Mouse (Mus musculus) large intestine, adult 2 months (tissue): Measurements from ENCODE around the gene Pml. TPM values are rescaled to one million over a fixed set of nuclear protein-coding genes. Genes with fewer than 3 reads are reported as not detected.
"Not testable (repeated sequence)": the region's sequence is repeated elsewhere in the genome, so short reads cannot be mapped to it uniquely, and the experiment has no call there.

ENCODE experiments used
- DNase-seq: peaks from one replicate; pipeline ENCODE4 v3.0.0-alpha.2; 2012; ENCODE audit warnings: low read depth, low spot score
- WGBS: fragments of 180-500 bp; shearing (Covaris S2); methylation state at CpG from one replicate; pipeline ENCODE4 v1.1.7; 2018; 5-methylcytosine and 5-hydroxymethylcytosine counted together
- polyA plus RNA-seq: library from polyadenylated mRNA; depleted of rRNA; stranded (reverse); fragments of >200 nt; gene quantifications from 2 replicates; pipeline ENCODE4 v1.2.3, GENCODE M21; 2012

Gene Pml
- polyA plus RNA-seq, 1 experiment = 35.1 TPM

GRCm38 (mm10) chr9:58272855-58273254 lies 23.3 kb upstream of the Pml start:
- WGBS = 74% methylated on average over 9 of the region's 9 CpGs
- no peak for DNase-seq

GRCm38 (mm10) chr9:58272068-58272541 lies 22.5 kb upstream of the Pml start:
- WGBS = 95% methylated on average over 2 of the region's 2 CpGs
- DNase-seq = no peak

- DNase-seq = not testable (repeated sequence)
- WGBS = 86% methylated on average over 9 of the region's 9 CpGs
Measured at GRCm38 (mm10) chr9:58271551-58271950, 22.0 kb upstream of the Pml start.

DNA sequence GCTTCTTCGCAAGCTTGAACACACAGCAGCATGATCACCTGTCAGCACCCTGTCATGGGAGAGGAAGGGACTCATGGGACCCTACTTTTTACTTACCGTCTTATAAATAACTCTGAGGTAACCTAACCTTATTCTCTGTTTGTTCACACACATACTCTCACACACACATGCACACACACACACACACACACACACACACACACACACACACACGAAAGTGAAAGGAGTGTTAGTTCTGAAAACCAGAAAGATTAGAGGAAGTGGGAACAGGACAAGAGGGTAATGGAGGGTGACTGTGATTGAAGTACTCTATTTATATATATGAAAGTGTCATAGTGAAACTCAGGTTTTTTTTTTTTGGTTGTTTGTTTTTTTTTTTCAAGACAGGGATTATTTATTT lies 21.5 kb upstream of the Pml start:
- WGBS = 76% methylated on average over 3 of the region's 3 CpGs
- no peak for DNase-seq

- DNase-seq = no peak
- 49% methylated on average over 3 of the region's 3 CpGs for WGBS
Measured at GRCm38 (mm10) chr9:58270081-58270480, 20.5 kb upstream of the Pml start.

- DNase-seq = no peak
- 46% methylated on average over 12 of the region's 12 CpGs for WGBS
Measured at GRCm38 (mm10) chr9:58268384-58269313, 19.1 kb upstream of the Pml start.

GRCm38 (mm10) chr9:58267046-58267445 lies 17.5 kb upstream of the Pml start:
- 63% methylated on average over 3 of the region's 3 CpGs for WGBS
- DNase-seq = no peak

- 43% methylated on average over 4 of the region's 4 CpGs for WGBS
- DNase-seq = no peak
Measured at GRCm38 (mm10) chr9:58266571-58267011, 17.0 kb upstream of the Pml start.

GRCm38 (mm10) chr9:58265368-58265767 lies 15.8 kb upstream of the Pml start:
- DNase-seq = no peak
- WGBS = 61% methylated on average over 3 of the region's 3 CpGs

DNA sequence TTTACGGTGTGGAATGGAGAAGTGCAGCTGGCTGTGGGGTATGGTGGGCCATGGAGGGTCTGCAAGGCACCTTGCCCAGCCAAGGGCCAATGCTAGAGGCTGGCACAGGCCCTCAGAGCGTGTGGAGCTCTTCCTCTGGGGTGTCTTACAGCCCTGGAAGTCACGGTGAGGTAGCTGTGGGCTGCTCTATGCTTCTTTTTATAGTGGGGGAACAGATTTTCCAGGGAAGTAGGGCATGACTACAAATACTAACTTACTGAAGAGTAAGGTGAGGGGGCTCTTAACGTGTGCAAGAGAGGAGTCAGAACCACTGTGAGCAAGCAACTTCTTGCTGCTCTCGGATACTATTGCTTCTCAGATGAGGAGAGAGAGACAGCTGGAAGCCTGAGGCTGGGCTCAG lies 12.9 kb upstream of the Pml start:
- no peak for DNase-seq
- 95% methylated on average over 5 of the region's 5 CpGs for WGBS

DNA sequence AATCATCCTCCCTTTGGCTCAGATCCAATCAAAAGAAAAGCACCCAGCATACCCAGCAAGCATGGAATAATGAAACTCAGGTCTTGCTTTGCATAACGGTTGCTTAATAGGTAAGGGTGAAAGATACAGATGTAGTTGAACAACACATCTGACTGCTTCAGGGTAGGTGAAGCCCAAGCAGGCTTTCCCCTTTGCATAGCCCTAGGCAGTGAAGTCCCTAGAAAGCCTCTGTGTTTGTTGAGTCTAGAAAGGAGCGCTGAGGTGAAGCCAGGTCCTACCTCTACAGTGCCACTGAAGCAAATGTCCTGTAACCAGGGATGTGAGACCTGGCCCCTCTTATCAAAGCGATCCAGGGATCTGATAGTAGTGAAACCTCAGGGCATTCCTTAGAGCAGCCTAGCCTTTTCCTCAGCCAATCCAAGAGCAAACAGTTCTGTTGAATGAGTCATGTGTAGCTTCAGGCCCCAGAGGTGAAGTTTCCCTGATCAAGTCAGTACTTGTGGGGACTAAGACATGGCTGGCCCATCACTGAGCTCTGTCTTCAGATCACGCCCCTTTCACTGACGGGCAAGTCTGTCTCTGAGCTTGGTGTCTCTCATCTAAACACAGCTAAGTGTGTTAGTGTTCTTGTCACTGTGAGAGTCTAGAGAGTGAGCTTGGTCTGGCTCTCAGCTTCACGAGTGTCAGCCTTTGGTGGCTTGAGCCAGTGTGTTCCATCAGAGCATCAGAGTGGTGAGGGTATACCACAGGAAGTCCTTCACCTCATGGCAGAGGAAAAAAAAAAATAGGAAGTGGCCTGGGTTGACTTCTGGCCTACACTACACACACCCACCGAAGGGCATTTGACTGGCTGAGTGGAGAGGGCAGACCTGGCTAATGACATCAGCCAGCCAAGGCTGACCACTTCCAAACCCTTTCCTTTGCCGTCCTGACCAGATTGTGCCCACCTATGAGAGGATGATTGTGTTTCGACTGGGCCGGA lies 6.4 kb upstream of the Pml start:
- no peak for DNase-seq
- WGBS = 84% methylated on average over 10 of the region's 10 CpGs

DNA sequence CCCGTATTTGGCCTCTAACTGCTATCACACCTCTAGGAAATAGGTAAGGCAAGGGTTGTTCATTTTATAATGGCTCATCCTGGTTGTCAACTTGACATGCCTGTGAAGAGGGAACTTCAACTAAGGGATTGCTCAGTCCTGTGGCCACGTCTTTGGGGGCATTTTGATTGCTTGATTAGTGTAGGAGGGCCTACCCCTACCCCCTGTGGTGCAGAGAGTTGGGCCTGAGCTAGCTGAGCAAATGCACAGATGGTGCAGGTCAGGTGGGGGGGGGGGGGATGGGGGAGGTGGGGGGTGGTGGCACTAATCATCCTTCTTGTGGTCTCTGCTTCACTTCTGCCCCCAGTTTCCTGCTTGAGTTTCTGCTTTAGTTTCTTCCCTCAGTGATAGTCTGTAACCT lies 5.5 kb upstream of the Pml start:
- WGBS = 80% methylated on average over 2 of the region's 2 CpGs

GRCm38 (mm10) chr9:58253805-58254122 lies 4.2 kb upstream of the Pml start:
- DNase-seq = not testable (repeated sequence)
- WGBS = 47% methylated on average over 5 of the region's 5 CpGs

More for the DNA sequence above, 5.5 kb upstream of the Pml start:
- no peak for DNase-seq

GRCm38 (mm10) chr9:58253033-58253804 lies 3.6 kb upstream of the Pml start, which contains the start of gene Stoml1:
Gene Stoml1, plus strand, starts transcription at chr9:58253164.
- WGBS = under 1% methylated on average over 31 of the region's 31 CpGs
- DNase-seq = peak; percentile 84

DNA sequence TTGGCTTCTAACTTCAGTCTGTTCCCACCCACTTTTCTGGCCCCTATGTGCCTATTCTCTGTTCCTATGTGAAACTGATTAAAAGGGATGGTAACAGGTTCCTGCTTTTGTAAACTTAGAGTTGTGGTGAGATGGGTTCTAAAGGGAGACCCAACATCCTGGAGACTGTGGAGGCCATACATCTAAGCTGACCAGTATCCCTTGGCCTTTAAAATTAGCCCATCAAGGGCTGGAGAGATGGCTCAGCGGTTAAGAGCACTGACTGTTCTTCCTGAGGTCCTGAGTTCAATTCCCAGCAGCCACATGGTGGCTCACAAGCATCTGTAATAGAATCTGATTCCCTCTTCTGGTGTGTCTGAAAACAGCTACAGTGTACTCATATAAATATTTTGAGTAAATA lies 1.1 kb upstream of the Pml start:
- not testable (repeated sequence) for DNase-seq
- WGBS = 90% methylated on average over 1 of the region's 1 CpGs

- no peak for DNase-seq
- 60% methylated on average over 8 of the region's 8 CpGs for WGBS
Measured at GRCm38 (mm10) chr9:58250322-58250721, 736 bp upstream of the Pml start.

DNA sequence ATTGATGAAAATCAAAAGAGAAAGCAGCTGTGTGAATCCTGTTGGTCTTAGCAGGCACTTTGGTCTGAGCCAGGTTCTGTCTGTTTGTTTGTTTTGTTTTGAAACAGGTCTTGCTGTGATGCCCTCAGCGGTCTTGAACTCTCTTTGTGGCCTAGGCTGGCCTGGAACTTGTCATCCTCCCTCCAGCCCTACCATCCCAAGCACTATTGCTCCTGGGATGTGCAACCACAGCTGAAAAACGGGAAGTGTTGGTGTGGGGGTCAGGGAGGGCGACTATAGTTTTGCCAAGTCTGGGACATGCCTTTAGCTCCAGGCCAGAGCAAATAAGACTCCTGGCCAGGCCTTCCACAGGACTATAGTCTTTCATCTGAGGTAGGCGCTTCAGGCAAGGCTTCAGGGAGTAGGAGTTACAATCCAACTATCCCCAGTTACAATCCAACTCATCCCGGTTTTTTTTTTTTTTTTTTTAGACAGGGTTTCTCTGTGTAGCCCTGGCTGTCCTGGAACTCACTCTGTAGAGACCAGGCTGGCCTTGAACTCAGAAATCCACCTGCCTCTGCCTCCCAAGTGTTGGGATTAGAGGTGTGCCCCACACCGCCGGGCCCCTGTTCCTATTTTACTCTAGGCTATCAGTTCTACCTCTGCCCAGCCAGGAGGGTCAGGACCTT lies 706 bp downstream of the Pml start:
- 6% methylated on average over 7 of the region's 7 CpGs for WGBS
- DNase-seq = no peak

DNA sequence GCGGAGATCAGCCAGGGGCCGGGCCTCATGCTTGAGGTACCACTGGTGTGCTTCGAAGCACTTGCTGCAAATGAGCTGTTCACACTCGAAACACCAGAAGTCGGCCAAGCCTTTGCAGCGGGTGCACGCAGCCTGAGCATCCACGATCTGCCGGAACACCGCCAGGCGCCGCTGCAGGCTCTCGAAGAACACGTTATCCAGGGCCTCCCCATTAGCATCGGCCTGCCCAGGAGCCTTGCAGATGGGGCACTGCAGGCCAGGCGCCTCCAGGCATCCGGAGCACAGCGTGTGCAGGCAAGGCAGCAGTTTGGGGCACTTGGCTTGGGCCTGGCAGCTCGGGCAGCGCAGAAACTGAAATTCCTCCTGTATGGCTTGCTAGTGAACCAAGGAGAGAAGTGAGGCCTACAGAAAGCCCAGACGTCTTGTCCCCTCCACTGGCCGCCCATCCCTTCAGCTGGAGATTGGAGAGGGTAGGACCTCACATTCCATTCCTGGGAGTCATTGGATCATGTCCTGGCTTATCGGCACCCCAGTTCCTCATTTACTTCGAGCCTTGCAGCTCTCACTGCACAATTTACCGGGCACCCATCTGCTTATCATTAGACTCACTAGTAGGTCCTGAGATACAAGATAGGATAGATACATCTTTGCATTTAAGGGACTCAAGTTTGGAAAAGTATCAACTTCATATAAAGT lies 2.4 kb downstream of the Pml start:
- peak; percentile 24 for DNase-seq
- 12% methylated on average over 25 of the region's 25 CpGs for WGBS
